Mouse (Mus musculus) adrenal gland, postnatal 25 days (tissue): ENCODE measurements at regions not wholly inside any gene's neighbourhood (a gene's known extent, or its start where the extent isn't known, plus 50 kb on each side); places are given as distances from the start of the nearest gene placed in this dataset.

Experiments used
- DNase-seq: peaks from one replicate; pipeline ENCODE4 v3.0.0; 2021; ENCODE audit warnings: mixed read lengths

GRCm38 (mm10) chr6:94413987-94414360, 86.2 kb upstream of the Slc25a26 start:
- DNase-seq: no peak

GRCm38 (mm10) chr6:94413297-94413986, 86.7 kb upstream of the Slc25a26 start:
- DNase-seq: no peak

GRCm38 (mm10) chr6:94412341-94412740, 87.8 kb upstream of the Slc25a26 start:
- DNase-seq: no peak

- DNase-seq: no peak
Measured at GRCm38 (mm10) chr6:94410480-94410879, 89.7 kb upstream of the Slc25a26 start.

- no peak for DNase-seq
Measured at GRCm38 (mm10) chr6:94408996-94409395, 91.1 kb upstream of the Slc25a26 start.

GRCm38 (mm10) chr6:94407751-94408150, 92.4 kb upstream of the Slc25a26 start:
- DNase-seq: no peak

GRCm38 (mm10) chr6:94405371-94406076, 94.6 kb upstream of the Slc25a26 start:
- DNase-seq: peak; percentile 13

GRCm38 (mm10) chr6:94401617-94402481, 98.3 kb upstream of the Slc25a26 start:
- no peak for DNase-seq

- DNase-seq: peak; percentile 31
Measured at GRCm38 (mm10) chr6:94401061-94401591, 99.0 kb upstream of the Slc25a26 start.

GRCm38 (mm10) chr6:94400471-94401051, 99.6 kb upstream of the Slc25a26 start:
- peak; percentile 37 for DNase-seq

GRCm38 (mm10) chr6:94391134-94391533, 107.4 kb upstream of the Magi1 start:
- DNase-seq: no peak

GRCm38 (mm10) chr6:94390403-94390802, 106.7 kb upstream of the Magi1 start:
- DNase-seq: no peak

- DNase-seq: no peak
Measured at GRCm38 (mm10) chr6:94389716-94390115, 106.0 kb upstream of the Magi1 start.

- DNase-seq: no peak
Measured at GRCm38 (mm10) chr6:94387648-94388047, 103.9 kb upstream of the Magi1 start.

GRCm38 (mm10) chr6:94385531-94385930, 101.8 kb upstream of the Magi1 start:
- no peak for DNase-seq

GRCm38 (mm10) chr6:94369991-94370390, 86.3 kb upstream of the Magi1 start:
- DNase-seq: no peak

- DNase-seq: no peak
Measured at GRCm38 (mm10) chr6:94363951-94364350, 80.2 kb upstream of the Magi1 start.

GRCm38 (mm10) chr6:94362626-94363025, 78.9 kb upstream of the Magi1 start:
- no peak for DNase-seq

GRCm38 (mm10) chr6:94357568-94357967, 73.9 kb upstream of the Magi1 start:
- DNase-seq: no peak

- no peak for DNase-seq
Measured at GRCm38 (mm10) chr6:94354451-94355095, 70.9 kb upstream of the Magi1 start.

GRCm38 (mm10) chr6:94344296-94344695, 60.6 kb upstream of the Magi1 start:
- no peak for DNase-seq

- DNase-seq: no peak
Measured at GRCm38 (mm10) chr6:94340546-94340945, 56.8 kb upstream of the Magi1 start.
